Mouse (Mus musculus) left cerebral cortex, postnatal 14 days (tissue): ENCODE results near the gene Ankrd33. TPM values are rescaled to one million over a fixed set of nuclear protein-coding genes. Genes with fewer than 3 reads are reported as not detected.

ENCODE experiments used
- DNase-seq, 2 experiments: peaks; one replicate each; pipeline ENCODE4 v3.0.0; 2021 to 2022; ENCODE audit warnings: low spot score in 2 of 2, mixed read lengths in 1 of 2
- intact Hi-C: fragments of 180-260 bp; cut with DNase I; formaldehyde crosslinking; loops from one replicate; pipeline ENCODE4 v1.15.1; 2025
- total RNA-seq, 2 experiments: library from RNA; stranded (reverse); gene quantifications; 2 replicates each; pipeline ENCODE4 v1.2.3; 2021

The Ankrd33 gene
- total RNA-seq, 2 experiments from 2014 or later: 0.21 TPM; not detected in 1

DNA sequence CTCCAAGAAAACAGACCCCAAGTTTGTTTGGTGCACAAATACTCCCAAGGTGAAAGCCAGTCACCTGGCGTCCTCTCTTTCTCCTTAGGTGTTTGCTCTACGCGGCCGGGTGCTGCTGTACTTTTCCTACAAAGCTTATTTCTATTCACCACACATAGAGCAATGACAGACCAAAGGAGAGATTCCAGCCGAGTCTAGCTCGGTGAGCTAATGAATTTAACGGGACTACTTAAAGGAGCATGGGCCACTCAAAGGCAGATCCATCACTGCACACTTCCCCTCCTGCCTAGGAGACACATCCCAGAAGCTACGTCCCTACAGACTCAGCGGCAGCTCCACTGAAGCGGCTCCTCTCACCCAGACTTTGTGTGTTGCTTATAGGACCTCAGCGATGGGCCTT, 52.0 kb downstream of the Ankrd33 start:
- DNase-seq: no peak
- intact Hi-C loops: no loop called here

Other genes starting within 250 kb of the Ankrd33 start
- 100 to 1,000 TPM; 203 to 219 TPM for gene Scn8a, start 245.9 kb upstream of the Ankrd33 start, total RNA-seq
- gene Gm47841, start 68.4 kb upstream of the Ankrd33 start, total RNA-seq: not detected
- gene Fignl2, start 37.2 kb upstream of the Ankrd33 start, total RNA-seq: 1 to 10 TPM in 1 of 2 experiments, under 1 TPM in 1; 0.99 to 1.5 TPM
- gene Acvrl1, start 12.8 kb downstream of the Ankrd33 start, total RNA-seq: 10 to 100 TPM; 12.9 to 17.1 TPM
- gene Acvr1b, start 58.3 kb downstream of the Ankrd33 start, total RNA-seq: 100 to 1,000 TPM; 112 to 121 TPM
- 10 to 100 TPM; 58.2 to 67.1 TPM for gene Grasp, start 108.4 kb downstream of the Ankrd33 start, total RNA-seq
- 10 to 100 TPM; 65.6 to 78.4 TPM for gene Nr4a1, start 138.5 kb downstream of the Ankrd33 start, total RNA-seq
- 10 to 100 TPM; 38.5 to 43.2 TPM for gene Atg101, start 168.5 kb downstream of the Ankrd33 start, total RNA-seq
- gene 6030408B16Rik, start 177.5 kb downstream of the Ankrd33 start, total RNA-seq: under 1 TPM; 0.24 to 0.49 TPM